ENCODE assay signal across 15 mouse cellular contexts in genomic region chr5:35884689-35885088, GRCm38 (mm10). TPM values are rescaled to one million over a fixed set of nuclear protein-coding genes. Genes with fewer than 3 reads are reported as not detected.
A peak's percentile ranks its signal among the peaks of the same experiment; 100 is the strongest.
DNase-seq lines count a peak whose midpoint lies in the region; ATAC-seq lines count a peak whose summit lies in the region.
"Had no signal": no experiment of that assay in that cellular context is flagged by ENCODE, and none has a peak within 500 bp of the region (broad histone marks: within the 10 kb centered on the region; RNA-seq: fewer than 3 reads in every experiment).

No protein-coding gene starts in this region.

- no peaks in the 10 kb centered on the region for H3K9me3 ChIP-seq in intestine, embryonic 14.5 days (ENCODE audit: control insufficient read depth, low read length)
- no peaks in the 10 kb centered on the region for H3K9me3 ChIP-seq in intestine, embryonic 16.5 days (ENCODE audit: control insufficient read depth, low read length)
- H3K9me3 ChIP-seq in neural tube, embryonic 14.5 days (ENCODE audit: control insufficient read depth, low read length), result no peaks in the 10 kb centered on the region
- H3K9me3 ChIP-seq: embryonic facial prominence, embryonic 13.5 days; forebrain, embryonic 13.5 days; G1E; hindbrain, embryonic 12.5 days had no signal

- 0 out of 2 replicates have a peak, but pooled peaks cover 3% of the 10 kb centered on the region for H3K4me1 ChIP-seq in intestine, embryonic 14.5 days (replicated peaks; ENCODE audit: control insufficient read depth, insufficient read depth, low read length)
- H3K4me1 ChIP-seq in intestine, embryonic 16.5 days (ENCODE audit: control insufficient read depth, insufficient read depth, low read length), result peaks cover 3% of the 10 kb centered on the region; the same call in 1 of the 2 replicates
- H3K4me1 ChIP-seq in neural tube, embryonic 14.5 days (ENCODE audit: control insufficient read depth, insufficient read depth, low read length), result no peaks in the 10 kb centered on the region

- H3K9ac ChIP-seq in intestine, embryonic 14.5 days (ENCODE audit: low read length), result no peak overlapping the region
- no peak overlapping the region for H3K9ac ChIP-seq in intestine, embryonic 16.5 days (ENCODE audit: low read depth, low read length)
- H3K9ac ChIP-seq in neural tube, embryonic 14.5 days (replicated peaks; ENCODE audit: low read depth, low read length), result no peak overlapping the region
- H3K9ac ChIP-seq: embryonic facial prominence, embryonic 13.5 days; forebrain, embryonic 13.5 days; hindbrain, embryonic 12.5 days had no signal

- H3K36me3 ChIP-seq in intestine, embryonic 14.5 days (ENCODE audit: control insufficient read depth, insufficient read depth, low read length), result no peaks in the 10 kb centered on the region
- no peaks in the 10 kb centered on the region for H3K36me3 ChIP-seq in intestine, embryonic 16.5 days (ENCODE audit: control insufficient read depth, insufficient read depth, low read length)
- H3K36me3 ChIP-seq in neural tube, embryonic 14.5 days (ENCODE audit: control insufficient read depth, insufficient read depth, low read length), result no peaks in the 10 kb centered on the region
- H3K36me3 ChIP-seq: embryonic facial prominence, embryonic 13.5 days; G1E; hindbrain, embryonic 12.5 days had no signal

- ATAC-seq in intestine, embryonic 14.5 days (replicated peaks; ENCODE audit: low FRiP score, low TSS enrichment, low read depth), result peak; percentile 18; the same call in 1 of the 2 replicates
- no peak for ATAC-seq in intestine, embryonic 16.5 days
- 0 out of 2 replicates have a peak, but pooled peaks have one; percentile 3 for ATAC-seq in neural tube, embryonic 14.5 days (ENCODE audit: low read depth)
- ATAC-seq: hindbrain, embryonic 16.5 days had no signal

- DNase-seq in intestine, embryonic 14.5 days (ENCODE audit: low spot score), result no peak
- DNase-seq in neural tube, embryonic 10.5 days (ENCODE audit: extremely low spot score, low spot score), result no peak
- peak; percentile 45 for DNase-seq in induced T-regulatory cell, adult 2 months (ENCODE audit: low read depth)
- DNase-seq in right cerebral cortex, postnatal 25 days, result no peak
- no peak for DNase-seq in right cerebral cortex, postnatal 36 days (ENCODE audit: low spot score in 2 of 2)
- DNase-seq: cerebellum, adult 9-11 months; gastrocnemius, postnatal 25 days had no signal

- H3K27me3 ChIP-seq in intestine, embryonic 14.5 days (replicated peaks; ENCODE audit: control insufficient read depth, insufficient read depth, low read length), result no peaks in the 10 kb centered on the region
- no peaks in the 10 kb centered on the region for H3K27me3 ChIP-seq in intestine, embryonic 16.5 days (replicated peaks; ENCODE audit: control insufficient read depth, insufficient read depth, low read length)
- no peaks in the 10 kb centered on the region for H3K27me3 ChIP-seq in neural tube, embryonic 14.5 days (ENCODE audit: control insufficient read depth, insufficient read depth, low read length)
- H3K27me3 ChIP-seq: embryonic facial prominence, embryonic 13.5 days; forebrain, embryonic 13.5 days; hindbrain, embryonic 12.5 days had no signal

- no peak overlapping the region for H3K4me2 ChIP-seq in intestine, embryonic 14.5 days (ENCODE audit: low read length)
- no peak overlapping the region for H3K4me2 ChIP-seq in intestine, embryonic 16.5 days (ENCODE audit: low read depth, low read length)
- H3K4me2 ChIP-seq in neural tube, embryonic 14.5 days (ENCODE audit: low read depth, low read length), result no peak overlapping the region
- H3K4me2 ChIP-seq: embryonic facial prominence, embryonic 13.5 days; forebrain, embryonic 13.5 days; hindbrain, embryonic 12.5 days had no signal

- WGBS in intestine, embryonic 14.5 days, result 89% methylated on average over 5 of the region's 5 CpGs
- 87% methylated on average over 5 of the region's 5 CpGs for WGBS in intestine, embryonic 16.5 days
- WGBS in neural tube, embryonic 14.5 days, result 93% methylated on average over 5 of the region's 5 CpGs

- H3K27ac ChIP-seq in intestine, embryonic 14.5 days (ENCODE audit: low read depth), result no peak overlapping the region
- no peak overlapping the region for H3K27ac ChIP-seq in intestine, embryonic 16.5 days (ENCODE audit: low read length)
- H3K27ac ChIP-seq in neural tube, embryonic 14.5 days (ENCODE audit: low read depth, low read length), result no peak overlapping the region
- H3K27ac ChIP-seq: embryonic facial prominence, embryonic 13.5 days; forebrain, embryonic 13.5 days; hindbrain, embryonic 12.5 days had no signal

- H3K4me3 ChIP-seq in intestine, embryonic 14.5 days (ENCODE audit: low read depth, low read length), result no peak overlapping the region
- H3K4me3 ChIP-seq in intestine, embryonic 16.5 days (ENCODE audit: low read length), result no peak overlapping the region
- H3K4me3 ChIP-seq in neural tube, embryonic 14.5 days (ENCODE audit: low read depth, low read length), result no peak overlapping the region
- H3K4me3 ChIP-seq: embryonic facial prominence, embryonic 13.5 days; forebrain, embryonic 13.5 days; gastrocnemius, adult 2 months; hindbrain, embryonic 12.5 days had no signal

RNA-seq across cellular contexts. Expression of gene Afap1, which starts 8.4 kb away (rescaled TPM):
- polyA plus RNA-seq in intestine, embryonic 14.5 days (2014; fragmentation: Nextera tagmentation; extraction: Ambion mirVana), result 18.8 and 23.0 TPM in 2 replicates
- 12.6 and 13.3 TPM in 2 replicates for polyA plus RNA-seq in intestine, embryonic 16.5 days (2015; fragmentation: Nextera tagmentation; extraction: Ambion mirVana)
- 73.7 and 74.1 TPM in 2 replicates for polyA plus RNA-seq in neural tube, embryonic 14.5 days (2014; fragmentation: Nextera tagmentation; extraction: Ambion mirVana)
- polyA plus RNA-seq: G1E had no signal
